Mouse (Mus musculus) liver, embryonic 18 days (tissue): Measurements from ENCODE around the gene Dync1h1. TPM values are rescaled to one million over a fixed set of nuclear protein-coding genes. Genes with fewer than 3 reads are reported as not detected.

Experiments
- polyA plus RNA-seq: library from polyadenylated mRNA; depleted of rRNA; stranded (reverse); fragments of >200 nt; gene quantifications from 2 replicates; pipeline ENCODE4 v1.2.3, GENCODE M21; 2012; rRNA removed

Gene Dync1h1
- polyA plus RNA-seq, result 21.8 and 26.7 TPM in 2 replicates

GRCm38 (mm10) chr12:110601241-110602218 is at the start of gene Dync1h1:
Gene Dync1h1 (plus strand): TSS chr12:110601452.

GRCm38 (mm10) chr12:110682561-110683299 is 81.5 kb downstream of the Dync1h1 start, which contains the start of gene 1700001K19Rik:
Gene 1700001K19Rik (minus strand): TSS chr12:110682619.

GRCm38 (mm10) chr12:110702556-110702955 is 101.3 kb downstream of the Dync1h1 start, which contains the start of gene Hsp90aa1:
Gene Hsp90aa1 (minus strand): TSS chr12:110702728.

Other genes starting within 250 kb of the Dync1h1 start
- 20.7 and 21.7 TPM in 2 replicates for gene Ppp2r5c, start 154.3 kb upstream of the Dync1h1 start, polyA plus RNA-seq
- gene 1700001K19Rik, start 81.2 kb downstream of the Dync1h1 start, polyA plus RNA-seq, result not detected in 2 replicates
- gene Hsp90aa1, start 101.3 kb downstream of the Dync1h1 start, polyA plus RNA-seq, result 82.8 and 95.8 TPM in 2 replicates
- 10.3 and 10.4 TPM in 2 replicates for gene Wdr20, start 136.5 kb downstream of the Dync1h1 start, polyA plus RNA-seq
- gene Mok, start 239.5 kb downstream of the Dync1h1 start, polyA plus RNA-seq, result 0.29 and 0.41 TPM in 2 replicates
- gene Zfp839, start 248.8 kb downstream of the Dync1h1 start, polyA plus RNA-seq, result 3.1 and 4.0 TPM in 2 replicates